Mouse (Mus musculus) neural tube, embryonic 12.5 days (tissue): ENCODE data around the gene Krt1. TPM values are rescaled to one million over a fixed set of nuclear protein-coding genes. Genes with fewer than 3 reads are reported as not detected.

Experiments used
- ATAC-seq: fragments of 200-750 bp; cut with Nextera tagmentation; 2 replicates; pipeline ENCODE4 v1.8.0; 2017; ENCODE audit warnings: low read depth, mild to moderate bottlenecking, moderate TSS enrichment, moderate library complexity; ENCODE audit not compliant: low FRiP score
- H3K27ac ChIP-seq: fragments of 300-500 bp; sonication (generic); 2 replicates; pipeline ENCODE4 v1.5.1; 2016
- H3K27me3 ChIP-seq: fragments of 300-500 bp; sonication (generic); replicated peaks from 2 replicates; pipeline ENCODE4 v1.6.1; 2016; ENCODE audit warnings: mild to moderate bottlenecking
- H3K36me3 ChIP-seq: fragments of 300-500 bp; sonication (generic); 2 replicates; pipeline ENCODE4 v1.6.1; 2016; ENCODE audit warnings: mild to moderate bottlenecking
- H3K4me1 ChIP-seq: fragments of 300-500 bp; sonication (generic); 2 replicates; pipeline ENCODE4 v1.6.1; 2016
- H3K4me2 ChIP-seq: fragments of 300-500 bp; sonication (generic); replicated peaks from 2 replicates; pipeline ENCODE4 v1.6.1; 2016; ENCODE audit warnings: mild to moderate bottlenecking
- H3K4me3 ChIP-seq: fragments of 300-500 bp; sonication (generic); 2 replicates; pipeline ENCODE4 v1.5.1; 2016
- H3K9ac ChIP-seq: fragments of 300-500 bp; sonication (generic); 2 replicates; pipeline ENCODE4 v1.6.1; 2016; ENCODE audit warnings: mild to moderate bottlenecking
- H3K9me3 ChIP-seq: fragments of 300-500 bp; sonication (generic); 2 replicates; pipeline ENCODE4 v1.6.1; 2016; ENCODE audit warnings: mild to moderate bottlenecking
- WGBS: fragments of 180-500 bp; shearing (Covaris S2); methylation state at CpG from one replicate; pipeline ENCODE4 v1.1.7; 2016; 5-methylcytosine and 5-hydroxymethylcytosine counted together
- polyA plus RNA-seq: library from polyadenylated mRNA; unstranded; fragments of >200 nt; fragmentation: Nextera tagmentation; extraction: Ambion mirVana; gene quantifications from 2 replicates; pipeline ENCODE4 v1.2.1, GENCODE M21; 2016

Krt1 gene
- polyA plus RNA-seq, 1 experiment from 2014 or later: 1.6 TPM

GRCm38 (mm10) chr15:101856696-101857095 lies 6.1 kb upstream of the Krt1 start:
- ATAC-seq: no peak
- Histone ChIP-seq H3K36me3 (no peaks in the 10 kb centered on the region), H3K27ac (no peak overlapping the region), H3K27me3 (peaks cover 48% of the 10 kb centered on the region), H3K9ac (no peak overlapping the region), H3K9me3 (no peaks in the 10 kb centered on the region), H3K4me3 (no peak overlapping the region), H3K4me2 (no peak overlapping the region), H3K4me1 (peaks cover 14% of the 10 kb centered on the region)
- 59% methylated on average over 5 of the region's 5 CpGs for WGBS

GRCm38 (mm10) chr15:101855732-101856131 lies 5.1 kb upstream of the Krt1 start:
- Histone ChIP-seq H3K4me1 (peaks cover 14% of the 10 kb centered on the region), H3K27ac (no peak overlapping the region), H3K4me2 (no peak overlapping the region), H3K9ac (no peak overlapping the region), H3K9me3 (no peaks in the 10 kb centered on the region), H3K4me3 (no peak overlapping the region), H3K27me3 (peaks cover 38% of the 10 kb centered on the region), H3K36me3 (no peaks in the 10 kb centered on the region)
- no peak for ATAC-seq
- WGBS: 70% methylated on average over 3 of the region's 3 CpGs

DNA sequence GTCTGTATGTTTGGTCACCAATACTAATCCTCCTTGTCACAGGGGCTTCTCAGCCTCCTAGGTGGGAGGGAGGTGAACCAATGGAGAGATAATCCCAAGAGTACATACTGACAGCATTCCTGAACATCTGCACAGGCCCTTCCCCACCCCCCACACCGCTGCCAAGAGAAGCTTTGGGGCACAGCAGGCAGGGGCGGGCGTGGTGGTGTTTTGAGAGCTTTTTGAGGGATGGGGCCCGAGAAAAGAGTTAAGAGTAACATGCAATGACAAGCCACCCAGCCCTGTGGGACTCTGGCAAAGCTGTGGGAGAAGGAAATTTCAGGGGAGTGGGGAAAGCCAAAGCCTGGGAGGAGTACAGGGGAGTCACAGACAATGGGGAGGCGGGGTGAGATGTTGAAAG lies 3.7 kb upstream of the Krt1 start:
- Histone ChIP-seq H3K9ac (no peak overlapping the region), H3K36me3 (no peaks in the 10 kb centered on the region), H3K4me1 (peaks cover 3% of the 10 kb centered on the region), H3K9me3 (no peaks in the 10 kb centered on the region), H3K27me3 (peaks cover 24% of the 10 kb centered on the region), H3K27ac (no peak overlapping the region), H3K4me2 (no peak overlapping the region), H3K4me3 (no peak overlapping the region)
- ATAC-seq: no peak
- WGBS: 22% methylated on average over 5 of the region's 5 CpGs

DNA sequence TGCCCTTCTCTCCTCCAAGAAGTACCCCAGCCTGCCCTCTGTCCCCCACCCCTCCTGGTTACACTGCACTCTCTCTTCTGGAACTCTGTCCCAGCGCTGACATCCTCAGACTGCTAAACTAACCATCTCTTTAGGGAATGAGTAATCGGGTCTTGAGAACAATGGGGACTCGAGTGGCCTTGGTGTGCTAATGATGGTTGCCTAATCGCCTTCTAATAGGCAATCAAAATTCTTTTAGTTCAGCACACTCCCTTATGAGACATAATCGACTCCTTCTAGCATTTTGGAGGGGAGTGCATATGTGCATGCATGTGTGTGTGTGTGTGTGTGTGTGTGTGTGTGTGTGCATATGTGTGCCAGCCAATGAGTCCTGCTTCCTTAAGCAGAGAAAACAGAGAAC lies 2.0 kb upstream of the Krt1 start:
- Histone ChIP-seq H3K9me3 (no peaks in the 10 kb centered on the region), H3K27me3 (peaks cover 10% of the 10 kb centered on the region), H3K4me3 (no peak overlapping the region), H3K36me3 (no peaks in the 10 kb centered on the region), H3K27ac (no peak overlapping the region), H3K4me1 (no peaks in the 10 kb centered on the region), H3K9ac (no peak overlapping the region), H3K4me2 (no peak overlapping the region)
- ATAC-seq: no peak
- WGBS: 7% methylated on average over 5 of the region's 5 CpGs

- peak overlapping the region; percentile 53 for H3K4me3 ChIP-seq
- H3K27ac ChIP-seq: no peak overlapping the region
- no peaks in the 10 kb centered on the region for H3K9me3 ChIP-seq
- peak; percentile 63; the same call in 1 of the 2 replicates for ATAC-seq
- H3K27me3 ChIP-seq: peaks cover 4% of the 10 kb centered on the region
- peak overlapping the region; percentile 81 for H3K4me2 ChIP-seq
- H3K9ac ChIP-seq: peak overlapping the region; percentile 70
- peaks cover 3% of the 10 kb centered on the region; the same call in 1 of the 2 replicates for H3K4me1 ChIP-seq
- 1% methylated on average over 37 of the region's 37 CpGs for WGBS
- no peaks in the 10 kb centered on the region for H3K36me3 ChIP-seq
Observed at GRCm38 (mm10) chr15:101845971-101846403, 4.6 kb downstream of the Krt1 start.

DNA sequence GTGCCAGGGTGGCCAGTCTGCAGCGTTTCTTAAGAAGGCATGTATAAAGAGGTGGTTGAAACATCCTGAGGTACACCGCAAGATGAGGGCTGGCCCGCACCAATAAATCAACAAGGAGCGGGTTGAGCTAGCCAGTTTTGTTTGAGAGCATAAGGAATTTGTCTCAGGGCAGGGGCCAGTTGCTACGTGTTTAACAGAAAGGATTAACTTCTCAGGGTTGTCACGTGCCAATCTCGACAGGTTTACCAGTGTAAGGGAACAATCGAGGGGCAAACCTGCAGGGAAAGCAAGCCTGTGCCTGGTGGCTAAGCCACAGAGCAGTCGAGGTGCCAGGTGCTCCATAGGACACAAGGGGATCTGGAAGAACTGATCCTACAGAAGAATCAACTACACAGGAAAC lies 7.4 kb downstream of the Krt1 start:
- H3K4me3 ChIP-seq: no peak overlapping the region
- H3K27me3 ChIP-seq: peaks cover 4% of the 10 kb centered on the region; the same call in 1 of the 2 replicates
- no peak overlapping the region for H3K9ac ChIP-seq
- H3K36me3 ChIP-seq: no peaks in the 10 kb centered on the region
- H3K9me3 ChIP-seq: no peaks in the 10 kb centered on the region
- no peak overlapping the region for H3K4me2 ChIP-seq
- peaks cover 3% of the 10 kb centered on the region; the same call in 1 of the 2 replicates for H3K4me1 ChIP-seq
- ATAC-seq: no peak
- 72% methylated on average over 9 of the region's 9 CpGs for WGBS
- no peak overlapping the region for H3K27ac ChIP-seq

GRCm38 (mm10) chr15:101834784-101835328 lies 15.7 kb downstream of the Krt1 start:
- Histone ChIP-seq H3K9me3 (no peaks in the 10 kb centered on the region), H3K9ac (no peak overlapping the region), H3K36me3 (no peaks in the 10 kb centered on the region), H3K27ac (no peak overlapping the region), H3K27me3 (no peaks in the 10 kb centered on the region), H3K4me2 (no peak overlapping the region), H3K4me1 (no peaks in the 10 kb centered on the region), H3K4me3 (no peak overlapping the region)
- 68% methylated on average over 5 of the region's 5 CpGs for WGBS
- no peak for ATAC-seq

DNA sequence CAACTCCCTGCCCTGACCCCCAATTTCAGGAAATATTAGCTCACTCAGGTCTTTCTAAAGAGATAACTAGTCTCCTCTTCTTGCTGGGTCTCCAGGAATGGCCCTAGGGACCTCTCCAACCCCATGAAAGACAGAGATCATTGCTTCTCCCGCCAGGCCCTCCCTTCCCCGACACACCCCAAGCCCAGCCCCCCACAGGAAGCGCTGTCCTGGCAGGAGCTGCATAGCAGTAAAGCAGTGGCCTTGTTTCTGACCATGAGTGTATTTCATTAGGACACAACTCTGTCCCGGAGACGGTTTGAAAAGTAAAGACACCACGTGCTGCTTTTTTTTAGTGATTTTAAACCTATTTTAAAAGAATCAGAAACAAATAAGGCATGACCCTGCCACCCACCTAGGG lies 17.5 kb downstream of the Krt1 start:
- Histone ChIP-seq H3K4me1 (no peaks in the 10 kb centered on the region), H3K9ac (no peak overlapping the region), H3K36me3 (no peaks in the 10 kb centered on the region), H3K27me3 (no peaks in the 10 kb centered on the region), H3K9me3 (no peaks in the 10 kb centered on the region), H3K4me2 (no peak overlapping the region), H3K4me3 (no peak overlapping the region), H3K27ac (no peak overlapping the region)
- no peak for ATAC-seq
- 54% methylated on average over 6 of the region's 6 CpGs for WGBS

GRCm38 (mm10) chr15:101829441-101829840 lies 21.2 kb downstream of the Krt1 start:
- WGBS: 75% methylated on average over 5 of the region's 5 CpGs
- H3K27ac ChIP-seq: no peak overlapping the region
- no peak overlapping the region for H3K4me2 ChIP-seq
- H3K27me3 ChIP-seq: no peaks in the 10 kb centered on the region
- H3K9me3 ChIP-seq: no peaks in the 10 kb centered on the region
- H3K36me3 ChIP-seq: no peaks in the 10 kb centered on the region
- no peak for ATAC-seq
- no peak overlapping the region for H3K4me3 ChIP-seq
- H3K9ac ChIP-seq: no peak overlapping the region
- no peaks in the 10 kb centered on the region for H3K4me1 ChIP-seq

- H3K27ac ChIP-seq: no peak overlapping the region
- H3K9ac ChIP-seq: no peak overlapping the region
- no peak for ATAC-seq
- H3K4me1 ChIP-seq: no peaks in the 10 kb centered on the region
- H3K27me3 ChIP-seq: no peaks in the 10 kb centered on the region
- no peaks in the 10 kb centered on the region for H3K36me3 ChIP-seq
- H3K4me3 ChIP-seq: no peak overlapping the region
- H3K4me2 ChIP-seq: no peak overlapping the region
- WGBS: 42% methylated on average over 3 of the region's 3 CpGs
- no peaks in the 10 kb centered on the region for H3K9me3 ChIP-seq
Observed at GRCm38 (mm10) chr15:101821786-101822185, 28.8 kb downstream of the Krt1 start.

DNA sequence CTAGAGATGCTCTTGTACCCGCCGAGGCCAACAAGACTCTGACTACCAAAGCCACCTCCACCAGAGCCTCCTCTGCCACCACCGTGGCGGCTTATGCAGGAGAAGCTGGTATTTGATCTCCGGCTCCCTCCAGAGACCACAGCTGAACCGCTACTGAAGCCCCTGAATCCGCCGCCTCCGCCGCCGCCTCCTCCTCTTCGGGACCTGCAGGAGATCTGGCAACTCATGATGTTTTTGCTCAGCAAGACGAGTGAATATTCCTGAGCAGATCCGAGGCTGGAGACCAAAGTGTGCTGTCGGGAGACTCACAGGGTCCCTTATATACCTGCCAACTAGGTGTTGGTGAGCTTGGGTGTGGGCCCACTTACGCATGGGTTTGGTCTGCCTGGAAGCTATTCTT lies 32.7 kb downstream of the Krt1 start, which contains the start of gene Krt2:
TSS of gene Krt2 (minus strand) at position 295 of the 400 bp plus-strand sequence.
- 84% methylated on average over 16 of the region's 16 CpGs for WGBS
- no peak within 1 kb of the TSS for H3K27ac ChIP-seq
- no peak for ATAC-seq

DNA sequence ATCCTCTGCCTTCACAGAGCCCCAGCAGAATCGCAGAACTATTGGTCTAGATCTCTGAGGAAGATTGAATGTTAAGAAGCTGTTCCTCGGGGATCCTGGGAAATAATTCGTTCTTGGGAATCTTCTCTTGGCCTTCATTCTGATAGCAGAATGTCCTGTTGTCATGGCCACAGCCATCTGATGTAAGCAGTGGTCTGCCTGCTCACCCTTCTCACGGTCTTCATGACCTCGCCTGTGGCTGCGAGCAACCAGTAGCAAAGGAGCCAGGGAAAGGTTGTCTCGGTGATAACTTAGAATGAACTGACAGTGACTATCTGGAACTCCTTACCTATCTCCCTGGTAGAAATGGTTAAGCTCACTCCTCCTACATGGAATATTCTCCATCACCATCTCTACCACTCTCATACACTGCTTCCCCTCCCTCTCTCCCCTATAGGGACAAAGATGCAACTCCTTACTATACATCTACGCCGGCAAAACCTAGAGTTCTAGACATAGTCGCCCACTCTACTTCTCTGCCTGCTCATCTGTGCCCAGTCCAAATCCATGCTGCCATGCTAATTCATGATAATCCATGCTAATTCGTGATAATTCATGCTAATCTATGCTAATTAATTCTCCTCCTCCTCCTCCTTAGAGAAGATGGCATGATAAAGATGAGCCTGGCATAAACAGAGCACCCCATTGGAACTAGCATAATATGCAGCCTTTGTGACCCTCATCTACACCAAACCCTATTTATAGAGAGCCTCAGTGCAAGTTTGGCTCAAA lies 47.4 kb downstream of the Krt1 start:
- Histone ChIP-seq H3K27me3 (no peaks in the 10 kb centered on the region), H3K36me3 (no peaks in the 10 kb centered on the region), H3K4me2 (no peak overlapping the region), H3K4me1 (peaks cover 3% of the 10 kb centered on the region; the same call in 1 of the 2 replicates), H3K9me3 (no peaks in the 10 kb centered on the region), H3K4me3 (no peak overlapping the region), H3K27ac (no peak overlapping the region), H3K9ac (no peak overlapping the region)
- 72% methylated on average over 11 of the region's 11 CpGs for WGBS
- ATAC-seq: peak; percentile 48; the same call in 1 of the 2 replicates

More for the DNA sequence above, 32.7 kb downstream of the Krt1 start, which contains the start of gene Krt2:
- Histone ChIP-seq H3K4me3 (no peak within 1 kb of the TSS), H3K9me3 (no peaks in the 10 kb centered on the region), H3K27me3 (no peaks in the 10 kb centered on the region), H3K9ac (no peak within 1 kb of the TSS), H3K4me2 (no peak within 1 kb of the TSS), H3K4me1 (no peaks in the 10 kb centered on the region), H3K36me3 (no peaks in the 10 kb centered on the region)
